Mouse (Mus musculus) myocyte (in vitro differentiated cells): ENCODE measurements around the gene E130114P18Rik.

ENCODE experiments used
- CEBPB ChIP-seq: IDR thresholded peaks from 2 replicates; pipeline ENCODE4 v1.6.1; 2011; ENCODE audit warnings: mild to moderate bottlenecking, moderate library complexity; ENCODE audit not compliant: poor library complexity, insufficient read depth, severe bottlenecking
- MAX ChIP-seq: IDR thresholded peaks from one replicate; pipeline ENCODE4 v1.6.1; 2011; ENCODE audit warnings: low read depth, mild to moderate bottlenecking, control low read depth
- MYOD1 ChIP-seq, 3 experiments: IDR thresholded peaks; one replicate each; pipeline ENCODE4 v1.6.1; 2011; ENCODE audit warnings: control low read depth in 2 of 3, low read depth in 2 of 3, mild to moderate bottlenecking in 2 of 3, moderate library complexity in 1 of 3; ENCODE audit not compliant: insufficient read length in 2 of 3, control insufficient read depth in 1 of 3
- MYOG ChIP-seq, 3 experiments: IDR thresholded peaks; one replicate each; pipeline ENCODE4 v1.6.1; 2011; ENCODE audit warnings: control low read depth in 2 of 3, low read depth in 2 of 3, mild to moderate bottlenecking in 2 of 3; ENCODE audit not compliant: insufficient read length in 2 of 3, control insufficient read depth in 1 of 3, insufficient read depth in 1 of 3
- POLR2A ChIP-seq: IDR thresholded peaks from one replicate; pipeline ENCODE4 v1.6.1; 2011; ENCODE audit warnings: low read depth, mild to moderate bottlenecking, control low read depth, moderate library complexity; ENCODE audit not compliant: insufficient read length

- TF ChIP-seq POLR2A = no peak
- no peak for TF ChIP-seq MYOG (IDR thresholded peaks at IDR 0.05; ENCODE audit: control insufficient read depth in 1 of 3, insufficient read depth in 1 of 3, insufficient read length in 2 of 3, low read depth in 2 of 3)
- TF ChIP-seq MAX = no peak
- TF ChIP-seq MYOD1 (IDR thresholded peaks at IDR 0.05; ENCODE audit: control insufficient read depth in 1 of 3, insufficient read length in 2 of 3, low read depth in 2 of 3) = no peak
- no peak for TF ChIP-seq CEBPB
Measured at GRCm38 (mm10) chr4:97611251-97611847, 166.5 kb downstream of the E130114P18Rik start.
